Mouse (Mus musculus): ENCODE results near the gene Fcer1g. TPM values are rescaled to one million over a fixed set of nuclear protein-coding genes. Genes with fewer than 3 reads are reported as not detected.

The Fcer1g gene
- polyA plus RNA-seq, 1 experiment: 317 TPM

DNA sequence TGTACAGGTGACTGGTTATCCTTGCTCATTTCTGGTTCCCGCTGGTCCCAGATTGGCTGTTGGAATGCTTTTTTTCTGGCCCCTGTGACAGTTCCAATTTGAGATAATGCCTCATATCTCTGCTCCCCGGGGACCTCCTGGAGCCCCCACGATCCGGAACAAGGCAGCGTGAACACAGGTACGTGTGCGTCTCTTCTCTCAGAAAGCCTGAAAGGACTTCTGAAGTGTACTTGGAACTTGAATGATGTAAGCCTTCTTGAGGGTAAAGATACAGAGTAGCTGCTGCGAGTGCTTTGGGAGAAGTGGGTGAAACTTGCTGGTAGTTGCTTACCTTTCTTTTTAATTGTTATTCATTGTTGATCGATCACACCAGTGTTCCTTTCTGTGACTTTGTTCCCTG, 37.0 kb upstream of the Fcer1g start:
- Histone ChIP-seq H3K4me1 (ENCODE audit: control insufficient read depth, insufficient read depth, low read length) (peaks cover 2% of the 10 kb centered on the region; the same call in 1 of the 2 replicates), H3K27ac (ENCODE audit: control insufficient read depth, insufficient read depth, low read depth, low read length, poor library complexity) (peak overlapping the region; percentile 78; the same call in 1 of the 2 replicates), H3K4me3 (replicated peaks; ENCODE audit: control insufficient read depth, low read depth, low read length) (peak overlapping the region; percentile 95)
- 56% methylated on average over 9 of the region's 9 CpGs for WGBS
- TF ChIP-seq POLR2A (IDR thresholded peaks at IDR 0.05; ENCODE audit: borderline replicate concordance, control insufficient read depth, low read depth, low read length): no peak

DNA sequence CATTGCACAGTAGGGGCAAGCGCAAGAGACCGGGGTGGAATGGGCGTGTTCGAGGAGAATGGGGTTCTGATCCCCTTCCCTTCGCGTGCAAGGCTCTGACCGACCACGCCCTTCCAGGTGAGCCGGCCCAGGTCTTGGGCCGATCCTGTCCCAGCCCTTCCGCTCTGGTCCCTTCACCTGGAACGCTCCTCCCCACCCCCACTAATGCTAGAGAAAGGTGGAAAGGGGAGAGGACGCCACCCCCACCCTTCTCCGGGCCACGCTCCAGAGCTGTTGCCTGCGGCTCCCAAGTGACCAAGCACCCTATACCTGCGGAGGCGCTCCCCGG, 36.4 kb upstream of the Fcer1g start:
- H3K27ac ChIP-seq (ENCODE audit: control insufficient read depth, insufficient read depth, low read depth, low read length, poor library complexity): peak overlapping the region; percentile 78
- TF ChIP-seq POLR2A (IDR thresholded peaks at IDR 0.05; ENCODE audit: borderline replicate concordance, control insufficient read depth, low read depth, low read length): no peak
- TF ChIP-seq CTCF (IDR thresholded peaks at IDR 0.05; ENCODE audit: control insufficient read depth, insufficient read depth, low read length): no peak
- WGBS: 2% methylated on average over 19 of the region's 19 CpGs
- peak overlapping the region; percentile 95 for H3K4me3 ChIP-seq (replicated peaks; ENCODE audit: control insufficient read depth, low read depth, low read length)
- H3K4me1 ChIP-seq (ENCODE audit: control insufficient read depth, insufficient read depth, low read length): peaks cover 2% of the 10 kb centered on the region; the same call in 1 of the 2 replicates

GRCm38 (mm10) chr1:171269848-171270572, 35.8 kb upstream of the Fcer1g start, which contains the start of gene B4galt3:
TSS of gene B4galt3 (plus strand) at chr1:171270328.
- 5% methylated on average over 36 of the region's 36 CpGs for WGBS
- peaks cover 2% of the 10 kb centered on the region; the same call in 1 of the 2 replicates for H3K4me1 ChIP-seq (ENCODE audit: control insufficient read depth, insufficient read depth, low read length)
- H3K4me3 ChIP-seq (replicated peaks; ENCODE audit: control insufficient read depth, low read depth, low read length): peak within 1 kb of the TSS; percentile 95
- TF ChIP-seq POLR2A (IDR thresholded peaks at IDR 0.05; ENCODE audit: borderline replicate concordance, control insufficient read depth, low read depth, low read length): peak; percentile 99
- no peak for TF ChIP-seq CTCF (IDR thresholded peaks at IDR 0.05; ENCODE audit: control insufficient read depth, insufficient read depth, low read length)
- peak within 1 kb of the TSS; percentile 78 for H3K27ac ChIP-seq (ENCODE audit: control insufficient read depth, insufficient read depth, low read depth, low read length, poor library complexity)

DNA sequence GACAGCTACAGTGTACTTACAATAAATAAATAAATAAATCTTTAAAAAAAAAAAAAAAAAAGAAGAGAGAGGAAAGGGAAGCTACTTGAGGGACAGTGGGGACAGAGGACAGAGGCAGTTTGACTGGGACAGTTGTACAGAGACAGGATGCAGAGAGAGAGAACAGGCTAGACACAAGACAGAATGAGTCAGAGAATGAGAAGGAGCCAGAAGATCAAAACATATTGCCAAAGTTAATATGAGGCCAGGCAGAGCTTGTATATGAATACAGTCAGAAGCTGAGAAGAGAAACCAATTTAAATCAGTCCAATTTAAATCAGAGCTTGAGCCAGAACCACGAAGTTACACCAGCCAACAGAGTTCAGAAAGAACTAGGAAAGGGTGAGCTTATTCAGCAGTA, 34.2 kb upstream of the Fcer1g start:
- whole genome bisulfite sequencing: 44% methylated on average over 1 of the region's 1 CpGs
- no peak overlapping the region for H3K4me3 ChIP-seq (replicated peaks; ENCODE audit: control insufficient read depth, low read depth, low read length)
- TF ChIP-seq CTCF (IDR thresholded peaks at IDR 0.05; ENCODE audit: control insufficient read depth, insufficient read depth, low read length): no peak
- TF ChIP-seq POLR2A (IDR thresholded peaks at IDR 0.05; ENCODE audit: borderline replicate concordance, control insufficient read depth, low read depth, low read length): no peak
- H3K4me1 ChIP-seq (ENCODE audit: control insufficient read depth, insufficient read depth, low read length): peaks cover 2% of the 10 kb centered on the region; the same call in 1 of the 2 replicates
- no peak overlapping the region for H3K27ac ChIP-seq (ENCODE audit: control insufficient read depth, insufficient read depth, low read depth, low read length, poor library complexity)

DNA sequence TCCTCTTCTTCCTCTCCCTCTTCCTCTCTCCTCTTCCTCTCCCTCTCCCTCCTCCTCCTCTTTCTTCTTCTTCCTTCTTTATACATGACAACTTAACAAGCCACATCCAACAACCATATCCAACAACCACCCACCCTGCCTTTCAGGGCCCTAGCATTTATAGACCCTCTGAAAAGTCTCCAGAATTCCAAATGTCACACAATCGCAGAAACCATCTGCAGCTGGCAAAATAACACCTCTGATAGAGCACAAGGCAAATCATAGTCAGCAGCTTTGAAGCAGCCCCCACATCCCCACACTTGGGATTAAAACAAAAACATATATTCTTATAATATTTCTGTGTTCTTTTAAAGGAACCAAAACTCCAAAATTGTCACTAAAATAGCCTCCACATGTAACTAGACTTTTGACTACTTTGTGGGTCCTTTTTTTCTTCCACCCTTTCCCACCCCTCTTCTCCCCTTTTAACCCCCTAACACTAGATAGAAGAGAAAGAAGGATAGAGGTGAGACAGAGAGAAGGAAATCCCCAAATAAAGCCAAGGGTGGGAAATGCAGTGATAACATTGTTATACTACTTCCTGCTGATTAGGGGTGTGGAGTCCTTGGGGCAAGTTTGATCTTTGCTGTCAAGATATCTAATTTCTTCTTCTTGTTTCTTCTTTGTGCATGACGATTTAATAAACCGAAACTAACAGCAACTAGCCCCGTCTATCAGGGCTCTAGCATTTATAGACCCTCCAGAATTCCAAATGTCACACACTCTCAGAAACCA, 32.0 kb upstream of the Fcer1g start:
- no peaks in the 10 kb centered on the region for H3K4me1 ChIP-seq (ENCODE audit: control insufficient read depth, insufficient read depth, low read length)

GRCm38 (mm10) chr1:171263666-171264461, 29.7 kb upstream of the Fcer1g start:
- Histone ChIP-seq H3K4me1 (ENCODE audit: control insufficient read depth, insufficient read depth, low read length) (no peaks in the 10 kb centered on the region; the same call in 1 of the 2 replicates), H3K4me3 (replicated peaks; ENCODE audit: control insufficient read depth, low read depth, low read length) (no peak overlapping the region), H3K27ac (ENCODE audit: control insufficient read depth, insufficient read depth, low read depth, low read length, poor library complexity) (no peak overlapping the region)
- WGBS: 54% methylated on average over 3 of the region's 3 CpGs
- TF ChIP-seq CTCF (IDR thresholded peaks at IDR 0.05; ENCODE audit: control insufficient read depth, insufficient read depth, low read length) (peak; percentile 32; the same call in 1 of the 2 replicates), POLR2A (IDR thresholded peaks at IDR 0.05; ENCODE audit: borderline replicate concordance, control insufficient read depth, low read depth, low read length) (no peak)

More for the DNA sequence above, 32.0 kb upstream of the Fcer1g start:
- no peak overlapping the region for H3K4me3 ChIP-seq (replicated peaks; ENCODE audit: control insufficient read depth, low read depth, low read length)
- TF ChIP-seq CTCF (IDR thresholded peaks at IDR 0.05; ENCODE audit: control insufficient read depth, insufficient read depth, low read length): no peak
- no peak for TF ChIP-seq POLR2A (IDR thresholded peaks at IDR 0.05; ENCODE audit: borderline replicate concordance, control insufficient read depth, low read depth, low read length)
- 42% methylated on average over 4 of the region's 4 CpGs for WGBS
- H3K27ac ChIP-seq (ENCODE audit: control insufficient read depth, insufficient read depth, low read depth, low read length, poor library complexity): no peak overlapping the region

- Histone ChIP-seq H3K4me3 (replicated peaks; ENCODE audit: control insufficient read depth, low read depth, low read length) (no peak overlapping the region), H3K4me1 (ENCODE audit: control insufficient read depth, insufficient read depth, low read length) (no peaks in the 10 kb centered on the region; the same call in 1 of the 2 replicates), H3K27ac (ENCODE audit: control insufficient read depth, insufficient read depth, low read depth, low read length, poor library complexity) (no peak overlapping the region)
- TF ChIP-seq CTCF (IDR thresholded peaks at IDR 0.05; ENCODE audit: control insufficient read depth, insufficient read depth, low read length): no peak
- 5% methylated on average over 2 of the region's 2 CpGs for WGBS
These were observed 29.0 kb upstream of the Fcer1g start for GRCm38 (mm10) chr1:171263185-171263611.
